Mouse (Mus musculus) small intestine, adult 10 weeks (tissue): ENCODE results near the gene Cnn3. TPM values are rescaled to one million over a fixed set of nuclear protein-coding genes. Genes with fewer than 3 reads are reported as not detected.

Source experiments
- polyA plus RNA-seq: library from polyadenylated mRNA; stranded (reverse); fragments of 350-450 nt; fragmentation: Illumina TruSeq; extraction: RNeasy Lipid Tissue Mini Kit (QIAGEN cat#74804); gene quantifications from one replicate; pipeline ENCODE4 v1.2.3, GENCODE M21; 2014; ENCODE audit warnings: low replicate concordance

The Cnn3 gene
- 85.6 TPM for polyA plus RNA-seq

DNA sequence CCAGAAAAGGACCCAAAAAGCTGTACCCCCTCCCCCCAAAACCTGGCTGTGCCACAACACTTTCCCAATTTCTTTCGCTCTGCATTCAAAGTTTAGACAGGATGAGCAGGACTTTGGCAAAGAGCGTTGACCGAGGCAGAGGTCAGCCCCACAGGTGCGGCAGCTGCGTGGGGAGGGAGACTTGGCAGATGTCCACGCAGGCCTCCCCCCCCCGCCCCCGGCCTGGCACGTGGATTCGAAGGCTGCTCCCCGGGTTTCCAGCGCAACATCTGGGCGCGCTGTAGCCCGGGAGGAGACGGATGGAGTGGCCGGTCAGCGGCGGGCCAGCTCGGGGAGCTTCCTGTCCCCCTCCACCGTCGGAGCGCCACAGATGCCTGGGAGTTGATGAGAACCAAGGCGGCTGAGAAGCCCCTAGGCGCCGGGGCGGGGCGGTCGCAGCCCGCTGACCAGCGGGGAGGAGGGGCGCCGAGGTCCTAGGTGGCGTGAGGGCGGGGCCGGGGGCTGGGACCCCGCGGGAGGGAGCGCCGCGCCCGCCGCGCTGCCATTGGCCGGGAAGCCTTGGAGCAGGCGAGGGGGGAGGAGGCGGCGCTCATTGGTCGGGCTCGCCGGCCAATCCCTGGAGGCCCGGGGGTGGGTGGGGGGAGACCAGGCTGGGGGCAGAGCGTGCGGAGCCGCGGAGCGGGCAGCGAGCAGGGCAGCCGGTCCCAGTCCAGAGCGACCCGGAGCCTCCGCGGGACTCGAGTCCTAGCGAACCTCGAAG is at the start of gene Cnn3:
Gene Cnn3, plus strand, starts transcription at position 637 of the 760 bp plus-strand sequence.

Other genes with a start within 250 kb of the Cnn3 start
- gene Tmem56, start 143.4 kb upstream of the Cnn3 start, polyA plus RNA-seq, result 27.1 TPM
- 21.5 TPM for gene Alg14, start 134.7 kb upstream of the Cnn3 start, polyA plus RNA-seq
- 95.5 TPM for gene Slc44a3, start 105.9 kb downstream of the Cnn3 start, polyA plus RNA-seq
- not detected for gene 4930432M17Rik, start 244.3 kb downstream of the Cnn3 start, polyA plus RNA-seq